Mouse (Mus musculus) embryo, embryonic 9.5 days (tissue): ENCODE results near the gene Fam71e1.
A peak's percentile ranks its signal among the peaks of the same experiment; 100 is the strongest.

ENCODE experiments used
- DNase-seq: peaks from one replicate; pipeline ENCODE4 v3.0.0-alpha.2; 2017; ENCODE audit errors: extremely low spot score

Gene Fam71e1

DNA sequence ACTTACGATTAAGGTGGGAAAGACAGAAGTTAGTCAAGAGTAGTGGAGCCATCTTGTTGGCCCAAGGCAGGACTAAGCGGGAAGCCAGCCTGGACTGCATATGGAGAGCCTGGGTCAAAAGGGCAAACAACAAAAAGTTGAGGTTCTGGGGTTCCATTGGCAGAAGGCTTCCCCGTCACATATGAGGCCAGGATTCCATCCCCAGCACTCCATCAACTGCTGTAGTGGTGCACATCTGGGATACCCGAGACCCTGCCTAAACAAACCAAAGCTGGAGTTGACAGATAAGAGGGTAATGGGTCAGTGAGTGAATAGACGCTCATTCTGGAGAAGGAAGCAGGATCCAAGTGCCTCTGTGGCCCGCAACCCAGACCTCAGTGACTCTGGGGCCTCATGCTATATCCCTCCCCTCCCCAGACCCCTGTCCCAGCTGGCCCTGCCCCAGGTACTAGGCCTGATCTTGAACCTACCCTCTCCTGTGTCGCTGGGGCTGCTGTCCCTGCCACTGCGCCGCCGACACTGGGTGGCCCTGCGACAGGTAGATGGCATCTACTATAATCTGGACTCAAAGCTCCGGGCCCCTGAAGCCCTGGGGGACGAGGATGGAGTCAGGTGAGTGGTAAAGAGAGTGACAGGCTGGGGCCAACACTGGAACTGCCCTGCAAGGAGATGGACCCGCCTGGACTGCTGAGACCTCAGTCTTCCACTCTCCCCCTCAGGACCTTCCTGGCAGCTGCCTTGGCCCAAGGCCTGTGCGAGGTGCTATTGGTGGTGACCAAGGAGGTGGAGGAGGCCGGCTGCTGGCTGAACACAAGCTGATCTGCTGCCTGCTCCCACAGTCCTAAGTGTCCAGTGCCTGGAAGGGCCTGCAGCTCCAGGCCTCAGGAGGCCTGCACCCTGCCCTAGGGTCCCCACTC lies 25.4 kb upstream of the Fam71e1 start:
- no peak for DNase-seq

DNA sequence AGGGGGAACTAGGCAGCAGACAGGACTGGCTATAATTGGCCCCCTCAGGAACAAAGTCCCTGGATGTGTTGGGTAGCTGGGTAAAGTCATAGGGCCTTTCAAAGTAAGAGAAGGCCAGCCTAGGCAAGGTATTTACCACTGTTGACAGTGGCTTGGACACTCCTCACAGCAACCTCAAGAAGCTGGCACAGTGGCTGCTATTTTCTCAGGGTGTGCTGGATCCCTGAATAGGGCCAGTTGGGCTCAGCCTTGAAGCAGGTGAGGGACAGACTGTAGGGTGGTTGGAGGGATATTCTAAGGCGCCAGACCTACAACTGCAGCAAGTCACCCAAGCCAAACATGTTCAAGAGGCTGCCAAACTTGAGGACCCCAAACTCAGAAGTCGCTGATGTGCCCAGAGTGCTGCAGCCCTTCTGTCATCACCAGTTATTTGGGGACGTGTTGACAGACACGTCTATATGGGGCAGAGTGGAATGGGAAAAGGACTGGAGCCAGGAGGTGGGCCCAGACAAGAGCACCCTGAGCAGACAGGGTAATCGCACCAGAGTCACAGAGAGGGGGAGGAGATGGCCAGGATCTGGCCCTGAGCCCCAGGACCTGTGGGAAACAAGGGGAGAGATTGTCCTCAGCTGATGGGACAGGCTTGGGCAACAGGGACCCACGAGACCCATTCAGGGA lies 24.4 kb upstream of the Fam71e1 start:
- no peak for DNase-seq

DNA sequence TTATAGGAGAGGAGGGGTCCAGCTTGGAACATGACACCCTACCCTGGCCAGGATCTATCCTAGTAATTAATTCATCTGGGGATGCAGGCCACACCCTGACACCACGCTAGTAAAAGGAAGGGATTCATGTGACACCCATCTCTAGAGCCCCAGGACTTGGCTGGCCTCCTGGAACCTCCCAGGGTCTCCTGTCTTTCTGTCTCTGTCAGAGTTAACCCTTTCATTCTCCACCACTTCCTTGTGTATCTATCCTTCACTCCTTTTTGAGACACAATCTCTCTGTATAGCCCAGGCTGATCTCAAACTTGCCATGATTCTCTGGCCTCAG lies 23.9 kb upstream of the Fam71e1 start:
- DNase-seq, result no peak

DNA sequence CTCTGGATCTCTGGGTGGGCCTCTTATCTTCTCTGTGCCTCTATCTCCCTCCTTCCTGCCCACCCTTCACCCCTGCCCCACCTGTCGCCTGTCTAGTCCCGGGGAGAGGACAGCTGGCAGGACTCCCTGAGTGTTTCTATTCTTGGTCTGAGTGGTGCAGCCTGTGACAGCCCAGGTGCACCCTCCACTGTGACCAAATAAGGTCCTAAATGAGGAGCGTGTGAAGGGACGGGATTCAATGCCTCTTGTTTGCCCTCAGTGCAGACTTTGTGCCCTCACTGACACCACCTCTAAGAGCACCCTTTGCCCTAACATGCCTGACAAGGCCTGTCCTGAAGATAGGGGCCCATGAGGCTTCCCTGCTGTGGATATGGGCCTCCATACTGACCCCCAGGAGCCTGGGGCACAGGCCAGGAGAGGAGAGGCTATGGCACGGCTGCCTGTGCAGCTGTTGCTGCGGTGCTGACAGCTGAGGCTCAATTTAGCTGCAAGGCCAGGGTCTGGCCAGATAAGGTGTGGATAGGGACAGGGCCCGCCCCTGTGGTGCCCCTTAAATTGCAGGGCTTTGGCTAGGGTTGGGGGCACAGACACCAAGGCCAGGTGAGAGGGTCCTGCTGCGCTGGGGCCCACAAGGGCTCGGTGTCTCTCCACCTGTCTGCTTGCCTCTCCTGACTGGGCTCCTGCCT lies 23.3 kb upstream of the Fam71e1 start:
- no peak for DNase-seq

DNA sequence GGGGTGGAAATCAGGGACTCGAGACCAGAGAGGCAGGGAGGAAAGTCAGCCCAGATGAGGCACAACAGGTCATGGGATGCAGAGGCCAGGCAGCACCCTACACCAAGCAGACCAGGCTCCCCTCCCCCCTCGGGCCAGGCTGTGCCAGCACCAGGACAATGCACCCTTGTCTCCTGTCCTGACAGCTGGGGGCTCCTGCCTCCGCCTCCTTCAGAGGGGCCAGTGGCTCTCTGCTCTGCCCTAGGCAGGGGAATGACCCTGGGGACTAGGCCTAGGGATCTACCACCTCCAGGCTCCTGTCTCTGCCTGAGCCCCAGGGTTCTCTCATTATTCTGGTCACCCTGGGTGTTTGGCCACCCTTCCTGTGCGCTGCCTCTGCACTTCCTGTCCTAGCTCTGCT lies 22.0 kb upstream of the Fam71e1 start:
- DNase-seq, result no peak

DNA sequence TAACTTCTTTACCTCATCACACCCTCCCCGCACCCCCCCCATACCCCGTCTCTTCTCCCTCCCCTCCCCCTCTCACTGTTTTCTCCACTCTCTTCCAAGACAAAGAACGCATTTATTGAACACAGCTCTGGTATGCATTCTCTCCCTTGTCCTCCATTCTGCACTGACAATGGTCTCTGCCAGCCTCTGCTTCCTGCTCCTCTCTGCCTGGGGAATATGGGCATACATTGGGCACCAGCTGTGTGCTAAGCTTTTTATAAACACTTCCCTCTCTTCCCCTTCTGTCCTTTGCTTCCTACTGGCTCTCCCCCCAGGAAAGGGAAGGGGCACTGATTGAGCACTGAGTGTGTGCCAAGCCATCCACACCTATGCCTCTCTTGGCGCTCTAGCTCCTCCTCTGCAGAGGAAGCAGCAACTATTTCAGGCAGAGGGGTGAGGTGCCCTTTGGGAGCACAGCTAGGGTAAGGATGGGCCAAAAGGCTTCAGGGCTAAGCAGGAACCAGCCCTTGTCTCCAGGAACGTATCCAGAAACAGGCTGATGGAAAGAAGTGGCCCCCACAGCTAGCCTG lies 21.3 kb upstream of the Fam71e1 start:
- DNase-seq, result no peak

DNA sequence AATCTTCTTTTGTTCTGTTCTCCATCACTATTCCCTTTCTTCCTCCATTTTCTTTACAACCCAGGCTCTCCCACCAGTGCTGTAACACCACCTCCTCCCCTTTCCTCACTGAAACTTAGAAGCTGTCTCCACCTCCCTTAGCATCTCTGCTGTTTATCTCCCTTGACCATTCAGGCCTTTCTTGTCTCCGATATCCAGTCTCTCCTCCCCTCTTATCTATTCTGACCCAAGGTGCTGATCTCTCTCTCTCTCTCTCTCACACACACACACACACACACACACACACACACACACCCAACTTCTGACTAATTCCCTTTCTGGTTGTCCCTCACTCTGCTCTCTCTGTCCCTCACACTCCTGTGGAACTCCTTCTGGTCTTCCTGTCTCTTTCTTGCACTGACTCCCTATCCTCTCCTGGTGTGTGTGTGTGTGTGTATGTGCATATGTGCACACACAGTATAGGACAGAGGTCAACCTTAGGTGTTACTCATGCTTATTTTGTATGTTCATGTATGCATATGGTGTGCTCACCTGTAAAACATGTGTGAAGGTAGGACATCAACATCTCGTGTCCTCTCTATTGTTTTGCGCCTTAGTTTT lies 13.4 kb upstream of the Fam71e1 start:
- no peak for DNase-seq

DNA sequence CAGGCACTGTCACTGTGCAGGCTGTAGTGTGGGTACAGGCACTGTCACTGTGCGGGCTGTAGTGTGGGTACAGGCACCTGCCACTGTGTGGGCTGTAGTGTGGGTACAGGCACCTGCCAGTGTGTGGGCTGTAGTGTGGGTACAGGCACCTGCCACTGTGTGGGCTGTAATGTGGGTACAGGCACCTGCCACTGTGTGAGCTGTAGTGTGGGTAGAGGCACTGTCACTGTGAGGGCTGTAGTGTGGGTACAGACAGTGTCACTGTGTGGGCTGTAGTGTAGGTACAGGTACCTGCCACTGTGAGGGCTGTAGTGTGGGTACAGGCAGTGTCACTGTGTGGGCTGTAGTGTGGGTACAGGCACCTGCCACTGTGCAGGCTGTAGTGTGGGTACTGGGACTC lies 12.3 kb upstream of the Fam71e1 start:
- no peak for DNase-seq

DNA sequence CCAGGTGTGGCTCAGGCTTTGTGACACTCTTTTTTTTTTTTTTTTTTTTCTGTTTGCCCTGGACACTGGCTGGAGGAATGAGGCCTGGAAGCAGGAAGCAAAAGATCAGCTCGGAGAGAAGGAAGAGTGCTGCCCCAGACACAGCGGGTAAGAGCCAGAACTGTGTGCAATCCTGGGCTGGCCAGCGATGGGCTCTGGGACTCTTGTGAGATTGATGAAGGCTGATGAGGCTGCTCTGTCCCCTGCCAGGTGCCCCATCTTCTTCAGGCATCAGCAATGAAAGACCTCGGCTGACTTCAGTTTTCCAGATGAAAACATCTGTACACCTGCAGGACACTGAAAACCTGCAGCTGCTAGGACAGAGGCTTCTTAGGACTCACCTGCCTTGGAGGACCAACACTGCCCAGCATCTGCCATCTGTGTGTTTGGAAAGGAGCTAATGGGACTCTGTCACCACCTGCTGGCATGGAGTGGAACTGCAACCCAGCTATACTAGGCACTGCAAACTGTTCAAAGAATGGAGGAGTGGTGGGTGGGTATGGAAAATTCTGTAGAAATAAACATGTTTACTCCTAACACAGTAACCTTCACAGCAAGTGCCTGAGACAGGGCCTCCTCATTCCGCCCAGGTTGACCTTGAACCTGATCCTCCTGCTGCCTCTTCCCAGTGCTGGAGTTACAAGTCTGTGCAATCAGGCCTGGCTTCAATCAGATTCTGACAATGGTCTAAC lies 11.4 kb upstream of the Fam71e1 start:
- DNase-seq, result peak; percentile 77

DNA sequence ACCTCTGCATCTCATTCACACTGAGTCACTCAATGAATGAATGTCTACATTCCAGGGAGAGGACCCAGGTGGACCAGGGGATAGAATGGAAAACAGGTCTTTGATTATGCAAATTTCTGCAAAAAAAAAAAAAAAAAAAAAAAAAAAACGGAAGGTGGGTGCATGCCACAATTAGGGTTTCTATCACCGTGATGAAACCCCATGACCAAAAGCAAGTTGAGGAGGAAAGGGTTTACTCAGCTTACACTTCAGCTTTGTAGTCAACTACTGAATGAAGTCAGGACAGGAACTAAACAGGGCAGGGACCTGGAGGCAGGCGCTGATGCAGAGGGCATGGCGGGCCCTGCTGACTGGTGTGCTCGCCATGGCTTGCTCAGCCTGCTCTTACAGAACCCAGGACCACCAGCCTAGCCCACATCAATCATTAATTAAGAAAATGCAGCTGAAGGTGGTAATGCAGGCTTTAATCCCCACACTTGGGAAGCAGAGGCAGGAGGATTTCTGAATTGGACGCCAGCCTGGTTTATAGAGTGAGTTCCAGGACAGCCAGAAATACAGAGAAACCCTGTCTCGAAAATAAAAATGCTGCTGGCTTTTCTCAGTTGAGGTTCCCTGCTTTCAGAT lies 10.7 kb upstream of the Fam71e1 start:
- DNase-seq, result no peak

DNA sequence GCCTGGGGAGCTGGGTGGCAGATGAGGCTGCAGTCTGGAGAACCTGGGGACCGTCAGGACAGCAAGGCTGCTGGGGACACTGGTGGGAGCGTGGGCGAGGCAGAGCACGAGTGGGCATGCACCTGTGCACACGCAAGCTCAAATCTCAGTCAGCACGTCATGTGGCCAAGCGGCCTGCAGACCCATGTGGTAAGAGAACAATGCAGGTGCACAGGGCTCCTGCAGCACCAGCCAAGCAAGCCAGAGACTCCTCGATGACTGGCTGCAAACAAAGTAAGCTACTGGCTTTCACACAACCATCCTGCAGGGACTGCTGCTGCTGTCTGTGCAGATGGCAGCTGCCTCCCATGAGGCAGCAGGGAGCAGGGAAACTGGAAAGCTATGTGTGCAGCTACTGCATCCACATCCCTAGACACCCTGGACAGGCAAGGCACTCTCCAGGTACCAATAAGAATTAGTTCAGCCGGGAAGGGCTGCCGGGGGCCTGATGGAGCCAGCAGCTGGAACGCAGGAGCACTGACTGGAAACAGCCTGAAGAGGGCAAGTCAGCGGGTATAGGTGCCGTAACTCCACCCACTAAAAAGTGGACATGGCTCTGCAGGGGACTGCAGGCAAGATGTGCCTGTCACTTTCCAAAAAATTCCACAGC lies 9.3 kb upstream of the Fam71e1 start:
- no peak for DNase-seq

DNA sequence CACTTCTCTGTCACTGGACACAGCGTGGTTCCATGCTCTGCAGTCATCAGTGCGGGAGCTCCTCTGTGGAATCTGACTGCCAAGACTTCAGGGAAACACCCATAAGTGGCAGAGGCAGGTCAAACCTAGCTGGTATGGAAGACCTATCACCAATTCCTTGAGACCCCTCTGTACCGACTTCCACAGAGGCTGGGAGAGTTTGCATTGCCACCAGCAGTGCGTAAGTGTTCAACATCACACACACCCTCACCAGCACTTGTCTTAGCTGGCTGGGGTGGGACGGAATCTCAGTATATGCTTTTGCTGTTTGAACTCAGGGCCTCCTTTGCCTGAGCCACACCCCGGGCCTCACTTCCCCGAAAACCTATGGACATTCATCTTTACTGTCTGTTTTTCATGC lies 8.4 kb upstream of the Fam71e1 start:
- no peak for DNase-seq

DNA sequence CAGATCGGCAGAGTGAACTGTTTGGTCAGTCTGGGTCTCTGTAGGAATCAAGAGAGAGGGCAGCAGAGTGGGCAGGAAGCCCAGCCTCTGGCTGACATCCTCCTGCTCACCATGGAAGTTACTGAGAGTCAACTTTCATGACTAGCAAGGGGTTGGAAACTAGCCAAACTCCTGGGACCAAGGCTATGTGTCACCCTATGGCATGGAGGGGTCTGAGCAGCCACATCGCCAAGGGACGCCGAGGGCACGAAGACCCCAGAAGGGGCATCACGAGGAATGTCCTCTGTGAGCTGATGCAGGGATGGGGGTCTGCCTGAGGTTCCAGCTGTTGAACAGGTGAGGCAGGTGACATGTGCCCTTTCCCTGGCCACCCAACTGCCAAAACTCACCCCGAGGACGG lies 7.8 kb upstream of the Fam71e1 start:
- DNase-seq, result no peak

DNA sequence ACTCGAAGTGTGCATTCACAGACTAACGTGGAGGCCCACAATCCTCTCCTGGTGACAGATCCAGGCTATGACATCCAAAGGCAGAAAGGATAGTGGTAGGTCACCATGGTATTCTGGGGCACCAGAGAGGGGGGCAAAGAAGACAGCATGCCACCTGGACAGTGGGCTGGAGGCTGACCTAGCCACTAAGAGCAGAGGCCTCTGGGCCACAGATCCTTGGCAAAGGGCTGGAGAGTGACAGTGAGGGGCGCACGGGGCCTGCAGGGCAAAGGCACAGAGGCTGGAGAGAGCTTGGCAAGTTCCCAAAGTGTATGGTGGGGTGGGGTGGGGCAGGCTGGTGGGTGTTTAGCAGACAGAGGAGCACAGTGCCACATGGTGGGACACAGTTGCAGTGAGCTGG lies 6.1 kb upstream of the Fam71e1 start:
- no peak for DNase-seq

DNA sequence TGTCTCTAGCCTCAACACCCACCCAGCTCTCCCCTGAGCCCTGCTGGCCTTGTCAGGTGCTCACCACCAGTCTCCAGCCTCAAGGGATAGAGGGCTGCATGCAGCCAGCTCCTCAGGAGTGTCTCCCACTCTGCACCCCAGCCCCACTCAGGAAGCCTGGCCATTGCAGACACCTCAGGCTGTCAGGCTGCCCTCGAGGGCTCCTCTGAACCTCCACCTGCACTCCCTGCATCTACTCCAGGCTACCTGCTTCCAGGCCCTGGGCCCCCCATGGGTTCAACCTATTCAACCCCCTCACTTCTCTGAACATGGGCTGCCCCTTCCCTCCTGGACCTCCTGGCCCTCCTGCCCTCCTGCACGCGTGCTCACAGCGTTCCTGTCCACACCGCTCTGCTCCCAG lies 5.0 kb upstream of the Fam71e1 start:
- DNase-seq, result no peak

DNA sequence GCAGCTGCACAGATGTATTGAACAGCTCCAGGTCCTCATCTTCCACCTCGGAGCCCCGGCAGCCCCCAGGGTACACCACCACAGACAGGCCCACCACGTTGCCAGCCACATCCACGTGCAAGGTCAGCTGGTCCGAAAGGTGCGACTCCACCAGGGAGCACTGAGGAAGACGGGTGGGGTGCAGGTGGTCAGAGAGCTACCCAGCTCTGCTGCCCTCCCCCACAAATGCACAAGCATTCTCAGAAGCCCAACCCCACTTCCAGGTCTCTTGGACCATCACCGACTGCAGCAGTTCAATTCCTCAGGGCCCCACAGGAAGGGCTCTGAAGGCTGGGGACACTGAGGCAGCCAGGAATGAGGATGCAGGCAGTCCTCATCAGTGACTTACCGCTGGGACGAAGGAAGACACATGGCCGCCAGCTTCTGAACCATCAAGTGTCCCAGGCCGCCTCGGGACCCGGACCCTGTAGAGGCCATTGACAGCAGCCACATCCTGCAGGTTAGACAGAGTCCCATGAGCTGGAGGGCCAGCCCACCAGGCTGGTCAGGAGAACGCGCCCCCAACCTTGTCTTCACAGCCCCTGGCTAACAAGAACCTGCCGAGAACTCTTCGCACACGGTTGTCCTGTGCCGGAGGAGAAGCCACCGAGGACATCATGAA lies 4.1 kb upstream of the Fam71e1 start:
- no peak for DNase-seq

DNA sequence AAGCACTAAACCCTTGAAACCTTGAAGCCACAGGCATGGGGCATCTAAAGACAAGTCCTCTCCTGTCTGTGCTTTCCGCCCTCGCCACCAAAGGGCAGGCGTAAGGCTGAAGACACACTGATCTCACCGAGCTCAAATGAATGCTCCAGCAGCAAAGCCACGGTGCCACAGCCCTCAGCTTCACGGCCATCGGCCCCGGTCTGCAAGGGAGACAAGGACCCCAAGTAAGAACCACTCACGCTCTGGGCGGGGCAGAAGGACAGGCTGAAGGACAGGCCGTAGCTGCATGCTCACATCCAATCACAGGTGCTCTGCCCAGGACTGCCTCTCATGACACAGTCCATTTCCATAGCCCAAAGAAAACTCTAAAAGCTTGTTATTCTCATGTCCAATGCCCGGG lies 1.7 kb upstream of the Fam71e1 start:
- no peak for DNase-seq

DNA sequence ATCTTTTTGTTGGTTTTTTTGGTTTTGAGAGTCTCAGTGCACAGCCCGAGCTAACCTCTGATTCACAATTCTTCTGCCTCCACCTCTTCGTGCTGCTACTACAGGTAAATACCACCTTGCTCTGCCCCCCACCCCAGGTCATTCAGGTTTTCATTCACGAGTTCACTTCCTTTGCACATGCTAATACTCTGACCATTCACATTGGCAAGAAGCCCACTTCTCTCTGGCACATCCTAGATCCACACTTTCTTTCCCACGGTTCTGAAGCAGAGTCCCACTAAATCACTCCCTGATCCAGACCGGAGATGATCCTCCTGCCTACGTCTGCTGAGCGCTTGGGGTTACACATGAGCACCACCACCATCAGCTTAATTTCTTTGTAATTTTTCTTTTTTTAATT lies 1.3 kb upstream of the Fam71e1 start:
- no peak for DNase-seq

DNA sequence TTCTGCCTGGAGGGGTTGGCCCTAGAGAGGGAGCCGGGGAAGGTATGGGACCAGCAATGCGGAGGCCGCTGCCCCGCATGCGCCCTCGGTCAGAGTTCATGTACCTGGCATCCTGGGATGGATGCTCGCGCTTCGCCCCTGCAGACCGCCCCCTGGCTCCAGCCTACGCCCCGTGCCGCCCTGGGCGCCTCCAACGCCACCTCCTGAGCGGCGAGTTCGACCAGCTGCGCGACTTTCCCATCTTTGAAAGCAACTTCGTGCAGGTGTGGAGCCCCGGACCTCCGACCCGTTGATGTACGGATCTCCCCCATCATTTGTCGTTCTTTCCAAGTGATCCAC lies 359 bp downstream of the Fam71e1 start:
- no peak for DNase-seq
